Mouse (Mus musculus): ENCODE data around the gene Phyh. TPM values are rescaled to one million over a fixed set of nuclear protein-coding genes. Genes with fewer than 3 reads are reported as not detected.

The Phyh gene
- 100 to 1,000 TPM; 175 to 183 TPM for total RNA-seq (2021)
- long read RNA-seq, experiment 1, transcript Phyh-201 (9 exons, 1,438 nt): major isoform, 232 of 316 reads
- long read RNA-seq, experiment 1, partial matches to known transcripts: 8 of 316 reads
- long read RNA-seq, experiment 1, other reads (novel, unspliced or antisense): 74 of 316 reads
- long read RNA-seq, experiment 2, transcript Phyh-201 (9 exons, 1,438 nt): major isoform, 218 of 295 reads
- long read RNA-seq, experiment 2, partial matches to known transcripts: 6 of 295 reads
- long read RNA-seq, experiment 2, other reads (novel, unspliced or antisense): 70 of 295 reads

GRCm38 (mm10) chr2:4918860-4919739, at the start of gene Phyh:
Phyh (plus strand) TSS chr2:4919019.
- DNase-seq: peak; percentile 83 to 85
- intact Hi-C loops (cut with DNase I): no loop called here

DNA sequence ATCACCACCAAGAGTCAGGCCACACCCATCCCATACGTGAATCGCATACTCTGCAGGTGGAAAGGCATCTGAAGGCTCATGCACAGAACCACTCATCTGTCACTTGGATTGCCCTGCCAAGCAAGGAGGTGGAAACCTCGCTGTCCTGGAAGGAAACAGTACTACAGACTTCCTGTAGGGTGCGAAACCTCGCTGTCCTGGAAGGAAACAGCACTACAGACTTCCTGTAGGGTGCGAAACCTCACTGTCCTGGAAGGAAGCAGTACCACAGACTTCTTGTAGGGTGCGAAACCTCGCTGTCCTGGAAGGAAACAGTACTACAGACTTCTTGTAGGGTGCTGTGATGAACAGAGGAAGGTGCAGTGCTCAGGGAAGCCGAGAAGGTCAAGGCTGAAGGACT, 46.1 kb upstream of the Phyh start:
- no peak for DNase-seq
- intact Hi-C loops (cut with DNase I): no loop called here

- DNase-seq: no peak
- intact Hi-C loops (cut with DNase I): no loop called here
Measured at GRCm38 (mm10) chr2:4873331-4873730, 45.5 kb upstream of the Phyh start.

DNA sequence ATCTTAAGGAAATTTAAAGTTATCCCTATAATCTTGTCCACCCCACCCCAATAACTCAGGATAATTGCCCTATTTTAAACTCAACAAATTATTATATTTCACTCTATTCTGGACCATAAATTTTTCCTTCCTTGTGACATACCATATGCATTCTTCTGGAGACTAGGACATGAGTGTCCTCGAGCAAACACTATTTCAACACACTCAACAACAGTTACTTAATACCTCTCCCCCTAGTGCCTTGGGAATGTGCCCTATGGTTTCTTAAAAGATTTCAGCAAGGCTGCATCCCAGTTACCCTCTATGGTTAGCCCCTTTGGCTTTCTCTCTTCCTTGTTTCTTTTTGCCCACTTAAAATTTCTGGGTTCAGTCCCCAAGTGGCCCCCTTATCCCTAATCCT, 43.7 kb upstream of the Phyh start:
- intact Hi-C loops (cut with DNase I): no loop called here
- DNase-seq: no peak

DNA sequence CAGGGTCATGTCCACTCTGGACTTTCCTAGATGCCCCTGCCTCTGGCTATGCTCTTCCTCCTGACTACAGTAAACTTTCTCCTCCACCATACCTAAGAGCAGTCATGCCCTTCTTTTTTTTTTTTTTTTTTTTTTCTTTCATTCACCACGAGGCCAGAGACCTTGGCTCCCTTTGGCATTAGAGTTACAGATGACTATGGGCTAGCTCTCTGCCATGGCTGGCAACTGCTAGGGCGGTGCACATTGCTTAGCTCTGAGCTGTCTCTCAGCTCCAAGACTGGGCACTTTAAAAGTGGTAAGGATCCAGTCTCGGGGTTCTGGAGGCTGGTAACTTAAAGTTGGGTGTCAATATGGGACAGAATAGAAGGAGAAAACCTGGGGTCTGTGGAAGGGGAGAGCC, 42.7 kb upstream of the Phyh start:
- no peak for DNase-seq
- intact Hi-C loops (cut with DNase I): no loop called here

DNA sequence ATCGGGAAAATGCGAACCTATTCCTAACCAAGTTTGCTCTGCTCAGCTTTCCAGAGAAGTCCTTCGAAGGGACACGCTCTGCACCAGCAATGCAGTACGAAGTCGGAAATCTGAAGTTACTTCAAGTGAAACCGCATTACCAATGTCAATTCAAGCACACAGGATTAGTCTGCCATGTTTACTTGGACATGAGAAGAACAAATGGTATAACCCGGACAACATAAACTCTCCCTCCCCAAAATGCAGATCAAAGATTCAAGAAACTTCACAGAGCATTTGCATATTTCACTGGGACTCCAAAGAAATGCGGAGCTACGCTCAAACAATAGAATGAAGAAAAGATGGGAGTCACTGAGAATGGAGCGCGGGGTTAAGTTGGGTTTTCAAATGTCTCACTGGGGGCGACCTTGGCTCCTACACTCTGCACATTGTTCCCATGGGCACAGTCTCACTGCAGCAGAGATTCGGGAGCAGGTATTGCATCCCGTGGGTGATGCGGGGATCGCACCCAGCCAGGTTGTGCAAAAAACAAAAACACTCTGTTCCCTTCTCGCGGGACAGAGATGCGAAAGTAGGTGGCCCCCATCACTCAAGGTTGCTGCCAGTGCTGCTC, 38.0 kb upstream of the Phyh start:
- intact Hi-C loops (cut with DNase I): loop anchor here (5.0 kb wide), 1 partner anchor 164 kb away; the partner anchor contains the start of gene Bend7

DNA sequence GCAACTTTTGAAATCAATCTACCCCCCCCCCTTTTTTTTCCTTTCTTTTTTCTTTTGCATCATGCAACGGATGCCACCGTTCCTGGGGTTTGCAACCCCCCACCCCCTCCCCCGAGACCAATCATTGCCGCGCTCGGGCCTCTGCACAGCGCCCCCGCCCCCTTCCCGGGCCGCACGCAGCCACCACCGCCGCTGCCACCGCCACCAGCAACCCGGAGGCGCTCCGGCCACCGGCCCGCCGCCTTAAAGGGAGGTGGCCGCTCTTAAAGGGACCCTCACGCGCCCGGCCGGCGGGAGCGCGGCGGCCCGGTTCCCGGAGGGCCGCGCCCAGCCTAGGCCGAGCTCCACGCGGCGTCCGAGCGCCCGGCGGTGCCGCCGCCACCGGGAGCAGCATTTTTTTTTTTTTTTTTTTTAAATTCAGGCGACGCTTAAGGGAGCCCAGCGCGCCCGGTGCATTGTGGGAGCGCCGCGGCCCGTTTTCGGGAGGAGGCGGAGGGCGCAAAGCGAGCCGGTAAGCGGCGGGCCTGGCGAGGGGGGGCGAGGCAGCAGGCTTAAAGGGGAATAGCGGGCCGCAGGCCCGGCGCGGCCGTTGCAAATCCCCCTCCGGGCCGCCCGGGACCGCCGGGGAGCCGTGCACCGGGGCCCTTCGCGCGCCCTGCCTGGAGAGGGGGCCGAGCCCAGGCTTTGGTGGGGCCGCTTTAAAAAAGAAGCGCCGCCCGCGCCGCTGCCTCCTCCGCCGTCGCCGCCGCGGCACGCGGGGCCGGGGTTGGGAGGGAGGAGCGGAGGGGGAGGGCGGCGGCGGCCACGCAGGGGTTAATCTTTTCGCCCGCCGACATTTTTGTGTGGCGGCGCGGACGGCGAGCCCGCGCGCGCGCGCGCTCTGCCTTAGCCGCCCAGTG, 37.2 kb upstream of the Phyh start, which contains the start of gene Sephs1:
Gene Sephs1 (plus strand): TSS at position 215 of the 899 bp plus-strand sequence.
- DNase-seq: peak; percentile 75 to 80
- intact Hi-C loops (cut with DNase I): loop anchor here (5.0 kb wide), 1 partner anchor 164 kb away; the partner anchor contains the start of gene Bend7

More for the DNA sequence above, 38.0 kb upstream of the Phyh start:
- DNase-seq: no peak

DNA sequence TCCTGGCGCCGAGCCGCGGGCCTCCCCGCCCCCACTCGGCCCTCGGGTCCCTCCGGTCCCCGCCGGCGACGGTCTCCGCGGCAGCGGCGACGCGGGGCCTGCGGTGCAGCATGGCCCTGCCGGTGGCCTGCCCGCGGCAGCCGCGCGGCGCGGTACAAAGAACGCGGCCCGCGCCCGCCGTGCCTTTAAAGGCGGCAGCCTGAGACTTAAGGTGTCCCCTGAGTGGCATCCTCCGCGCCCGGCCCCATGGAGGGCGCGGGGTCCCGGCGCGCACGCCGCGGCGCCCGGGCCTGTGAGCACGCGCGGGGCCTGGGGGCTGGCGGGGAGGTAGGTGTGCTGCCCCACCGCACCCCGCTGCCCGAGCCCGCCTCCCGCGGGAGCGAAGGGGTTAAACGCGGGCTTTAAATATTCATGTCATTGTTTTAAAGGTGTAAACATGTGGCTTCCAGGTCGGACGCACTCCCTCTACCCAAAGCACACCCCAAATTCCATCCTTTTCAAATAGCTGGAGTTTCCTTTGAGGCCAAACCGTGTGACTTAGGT, 36.5 kb upstream of the Phyh start:
- peak in 1 of 2 experiments; percentile 42 for DNase-seq
- intact Hi-C loops (cut with DNase I): loop anchor here (5.0 kb wide), 1 partner anchor 165 kb away; the partner anchor contains the start of gene Bend7

DNA sequence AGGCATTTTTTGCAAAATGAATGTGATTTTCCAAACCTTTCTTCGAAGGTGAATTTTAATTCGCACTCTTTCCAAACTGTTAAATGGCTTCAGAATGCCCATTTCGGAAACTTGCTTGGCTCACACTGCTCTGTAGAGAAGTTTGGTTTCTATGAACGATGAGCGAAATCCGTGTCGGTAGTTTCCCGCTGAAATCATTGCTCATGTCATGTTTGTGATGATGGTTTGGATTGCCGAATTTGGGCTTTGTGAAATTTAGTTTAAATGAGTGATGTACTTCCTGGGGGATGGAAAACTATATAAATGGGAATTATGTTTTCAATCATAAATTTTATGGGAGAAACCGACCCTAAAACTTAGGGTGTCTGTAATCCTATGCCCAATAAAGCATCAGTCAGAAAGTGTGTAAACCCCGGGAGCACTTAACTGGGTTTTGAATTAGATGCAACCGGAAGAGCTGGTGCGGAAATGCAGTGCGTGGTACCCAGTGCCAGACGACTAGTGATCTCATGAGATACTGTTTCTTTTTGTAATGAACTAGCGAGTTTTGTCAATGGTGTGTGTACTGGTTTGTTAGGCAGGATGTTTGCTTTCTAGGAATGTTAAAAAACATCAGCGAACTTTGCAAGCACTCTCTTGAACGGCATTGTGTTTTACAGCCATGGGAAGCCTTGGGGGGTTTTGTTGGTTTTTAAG, 35.7 kb upstream of the Phyh start:
- DNase-seq: no peak
- intact Hi-C loops (cut with DNase I): loop anchor here (5.0 kb wide), 1 partner anchor 166 kb away; the partner anchor contains the start of gene Bend7

GRCm38 (mm10) chr2:4886896-4887295, 31.9 kb upstream of the Phyh start:
- DNase-seq: no peak
- intact Hi-C loops (cut with DNase I): no loop called here

DNA sequence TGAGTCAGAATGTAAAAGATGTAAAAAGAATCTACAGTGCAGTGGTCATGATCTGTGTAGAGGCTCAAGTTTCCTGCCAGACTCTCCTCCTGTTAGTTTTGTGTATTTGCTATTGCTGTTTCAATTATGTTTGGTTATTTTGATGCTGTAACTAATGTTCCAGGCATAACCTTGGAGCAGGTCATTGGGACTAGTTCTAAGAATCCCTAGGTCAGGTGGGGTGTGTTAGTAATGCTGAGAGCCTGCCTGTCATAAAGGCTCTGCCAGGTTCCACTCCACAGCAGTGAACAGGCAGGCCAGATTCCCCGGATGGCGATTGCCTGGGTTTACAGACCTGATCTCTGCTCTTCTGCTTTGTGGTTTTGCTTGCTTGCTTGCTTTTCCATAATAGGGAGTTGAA, 23.2 kb upstream of the Phyh start:
- no peak for DNase-seq
- intact Hi-C loops (cut with DNase I): no loop called here

DNA sequence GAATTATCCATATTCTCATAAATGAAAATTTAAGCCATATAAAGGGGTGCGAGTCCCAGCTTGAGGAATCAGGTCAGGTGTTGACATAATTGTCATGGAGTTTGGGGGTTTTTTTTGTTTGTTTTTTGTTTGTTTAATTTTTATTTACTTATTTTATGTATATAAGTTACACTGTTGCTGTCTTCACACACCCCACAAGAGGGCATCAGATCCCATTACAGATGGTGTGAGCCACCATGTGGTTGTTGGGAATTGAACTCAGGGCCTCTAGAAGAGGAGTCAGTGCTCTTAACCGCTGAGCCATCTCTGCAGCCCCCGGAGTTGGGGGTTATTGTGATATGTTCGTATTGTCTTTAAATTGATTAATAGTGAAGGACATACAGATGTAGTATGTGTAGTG, 21.8 kb upstream of the Phyh start:
- DNase-seq: no peak
- intact Hi-C loops (cut with DNase I): no loop called here

- DNase-seq: no peak
- intact Hi-C loops (cut with DNase I): no loop called here
Measured at GRCm38 (mm10) chr2:4900624-4901023, 18.2 kb upstream of the Phyh start.

DNA sequence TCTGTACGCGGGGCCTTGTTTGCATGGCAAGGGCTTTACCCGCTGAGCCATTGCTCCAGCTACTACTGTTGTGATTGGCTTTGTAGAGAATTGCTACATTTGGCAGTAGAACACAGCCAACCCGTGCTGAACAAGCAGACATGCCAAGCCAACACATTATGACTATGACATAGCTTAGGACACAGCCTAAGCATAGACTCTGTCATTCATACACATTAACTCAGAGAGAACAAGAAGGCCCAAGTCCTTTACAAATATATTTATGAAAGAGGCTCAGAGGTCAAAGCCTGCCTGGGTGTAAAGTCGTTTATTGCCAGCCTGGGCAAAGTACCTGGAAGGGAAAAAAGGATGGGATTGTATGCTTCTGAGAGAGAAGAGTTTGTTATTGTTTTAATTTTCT, 16.5 kb upstream of the Phyh start:
- intact Hi-C loops (cut with DNase I): no loop called here
- no peak for DNase-seq

- intact Hi-C loops (cut with DNase I): no loop called here
- no peak for DNase-seq
Measured at GRCm38 (mm10) chr2:4907120-4907519, 11.7 kb upstream of the Phyh start.

DNA sequence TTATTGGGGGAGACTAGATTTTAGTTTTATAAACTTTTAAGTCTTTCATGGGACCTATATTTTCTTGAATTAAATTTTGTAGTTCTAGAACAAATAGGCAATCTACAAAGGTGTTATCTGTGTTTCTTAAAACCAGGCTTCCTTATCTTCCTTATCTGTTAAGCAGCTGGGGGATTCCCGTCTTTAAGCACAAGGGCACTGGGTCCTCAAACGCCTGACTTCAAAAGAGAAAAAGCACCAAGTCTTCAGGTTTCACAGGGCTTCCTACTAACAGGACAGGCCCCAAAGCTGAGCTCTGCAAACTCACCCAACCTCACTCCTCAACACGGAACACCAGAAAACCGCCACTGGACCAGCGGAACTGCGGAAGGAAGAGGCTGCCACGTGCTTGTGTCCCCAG, 10.9 kb upstream of the Phyh start:
- DNase-seq: no peak
- intact Hi-C loops (cut with DNase I): no loop called here

DNA sequence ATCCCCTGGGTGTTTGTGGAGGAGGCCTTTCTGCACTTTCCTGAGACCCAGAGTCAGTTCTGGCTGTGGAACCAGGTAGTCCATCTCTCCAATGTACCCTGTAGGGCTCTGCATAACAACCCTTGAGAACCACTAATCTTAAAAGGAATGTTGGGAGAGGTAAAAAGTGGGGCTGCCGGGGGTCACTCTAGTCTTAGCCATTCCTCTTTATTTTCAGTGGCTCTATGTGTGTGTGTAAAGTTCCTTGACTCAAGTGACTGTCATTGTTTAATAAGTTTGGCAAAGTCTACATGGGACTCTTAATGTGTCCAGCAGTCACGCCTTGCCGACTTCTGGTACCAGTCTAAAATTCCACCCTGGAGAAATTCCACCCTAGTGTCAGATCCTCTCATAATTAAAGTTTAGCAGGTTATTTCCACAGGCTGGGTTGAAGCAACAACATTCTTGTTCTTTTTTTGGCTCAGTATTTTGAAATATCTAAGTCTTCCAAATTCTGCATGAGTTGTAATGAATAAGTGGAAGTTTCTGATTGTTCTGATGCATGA, 10.0 kb upstream of the Phyh start:
- no peak for DNase-seq
- intact Hi-C loops (cut with DNase I): no loop called here

DNA sequence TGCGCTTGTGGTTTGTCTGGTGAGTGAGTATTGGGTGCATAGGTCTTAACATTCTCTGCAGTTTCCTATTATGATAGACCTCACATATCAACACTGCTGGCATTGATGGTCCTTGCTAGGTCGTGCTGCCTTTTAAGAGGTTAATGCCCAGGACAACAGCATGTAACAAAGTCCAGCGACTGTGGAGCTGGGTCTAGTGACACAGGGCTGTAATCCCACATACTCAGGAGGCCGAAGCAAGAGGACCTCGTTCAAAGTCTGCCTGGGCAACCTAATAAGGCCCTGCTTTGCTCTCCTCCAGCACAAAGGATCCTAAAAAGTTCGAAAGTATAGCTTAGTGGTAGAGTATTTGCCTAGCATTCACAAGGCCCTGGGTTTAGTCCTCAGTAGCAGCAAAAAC, 8.9 kb upstream of the Phyh start:
- no peak for DNase-seq
- intact Hi-C loops (cut with DNase I): no loop called here

DNA sequence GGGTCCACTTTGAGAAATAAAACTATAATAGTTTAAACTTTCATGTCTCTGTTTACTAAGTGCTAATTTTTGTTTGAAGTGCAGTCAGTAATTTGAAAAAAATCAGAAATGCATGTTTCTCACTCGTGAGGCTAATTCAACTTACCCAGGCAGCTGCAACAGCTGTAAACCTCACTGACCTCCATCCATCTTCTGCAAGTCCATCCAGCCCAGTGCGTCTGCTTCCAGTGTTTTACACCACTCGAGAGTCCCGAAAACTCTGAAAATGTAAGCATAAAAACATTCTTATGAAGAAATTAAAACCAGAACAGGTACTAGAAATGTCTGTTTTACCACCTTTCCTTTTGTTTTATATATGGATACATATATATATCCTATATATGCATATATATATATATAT, 8.3 kb upstream of the Phyh start:
- DNase-seq: no peak
- intact Hi-C loops (cut with DNase I): no loop called here
